10 mouse cellular contexts compared by ENCODE assay signal in genomic region chr3:9580952-9581798, GRCm38 (mm10). TPM values are rescaled to one million over a fixed set of nuclear protein-coding genes. Genes with fewer than 3 reads are reported as not detected.
DNase-seq lines count a peak whose midpoint lies in the region; ATAC-seq and TF ChIP-seq lines count a peak whose summit lies in the region.
"Had no signal": no experiment of that assay in that cellular context is flagged by ENCODE, and none has a peak within 500 bp of the region (broad histone marks: within the 10 kb centered on the region; RNA-seq: fewer than 3 reads in every experiment).

No protein-coding gene starts in this region.

- peak; percentile 74 for ATAC-seq in heart, embryonic 16.5 days (replicated peaks; ENCODE audit: extremely low read depth, insufficient read depth, low FRiP score)
- ATAC-seq in lung, postnatal 0 days, result peak; percentile 79
- ATAC-seq in forebrain, embryonic 11.5 days (replicated peaks; ENCODE audit: low FRiP score), result no peak

- no peaks in the 10 kb centered on the region for H3K27me3 ChIP-seq in heart, embryonic 10.5 days (ENCODE audit: insufficient read depth, poor library complexity, severe bottlenecking)
- no peaks in the 10 kb centered on the region for H3K27me3 ChIP-seq in heart, embryonic 16.5 days (ENCODE audit: control insufficient read depth, insufficient read depth, low read length)
- H3K27me3 ChIP-seq in lung, postnatal 0 days (replicated peaks; ENCODE audit: insufficient read depth, low read length), result no peaks in the 10 kb centered on the region
- H3K27me3 ChIP-seq in forebrain, embryonic 11.5 days (ENCODE audit: control insufficient read depth, insufficient read depth, low read length), result no peaks in the 10 kb centered on the region
- H3K27me3 ChIP-seq: hindbrain, embryonic 13.5 days had no signal

- peak overlapping the region; percentile 30; the same call in 1 of the 2 replicates for H3K9ac ChIP-seq in heart, embryonic 16.5 days (ENCODE audit: low read length)
- no peak overlapping the region for H3K9ac ChIP-seq in lung, postnatal 0 days (replicated peaks; ENCODE audit: low read depth)
- H3K9ac ChIP-seq in forebrain, embryonic 11.5 days (ENCODE audit: low read length), result no peak overlapping the region
- H3K9ac ChIP-seq: hindbrain, embryonic 13.5 days had no signal

- H3K9me3 ChIP-seq in heart, embryonic 10.5 days, result no peaks in the 10 kb centered on the region
- H3K9me3 ChIP-seq in heart, embryonic 16.5 days (replicated peaks; ENCODE audit: control insufficient read depth, low read length), result no peaks in the 10 kb centered on the region
- H3K9me3 ChIP-seq in lung, postnatal 0 days (ENCODE audit: low read length), result no peaks in the 10 kb centered on the region
- H3K9me3 ChIP-seq in forebrain, embryonic 11.5 days (ENCODE audit: control insufficient read depth, low read length), result no peaks in the 10 kb centered on the region; the same call in 1 of the 2 replicates
- H3K9me3 ChIP-seq: hindbrain, embryonic 13.5 days had no signal

- H3K4me3 ChIP-seq in heart, embryonic 10.5 days, result no peak overlapping the region
- 0 out of 2 replicates have a peak overlapping the region, but pooled peaks have one; percentile 14 for H3K4me3 ChIP-seq in heart, embryonic 16.5 days (ENCODE audit: low read length)
- no peak overlapping the region for H3K4me3 ChIP-seq in lung, postnatal 0 days (ENCODE audit: low read depth, low read length)
- H3K4me3 ChIP-seq in forebrain, embryonic 11.5 days (ENCODE audit: low read depth, low read length), result no peak overlapping the region
- H3K4me3 ChIP-seq: hindbrain, embryonic 13.5 days had no signal

- DNase-seq in heart, embryonic 10.5 days (ENCODE audit: low spot score), result peak; percentile 81
- no peak for DNase-seq in heart, postnatal 4 days
- peak; percentile 43 for DNase-seq in 416B (ENCODE audit: low read depth)
- DNase-seq in lung, postnatal 0 days (ENCODE audit: low spot score), result peak; percentile 78
- no peak for DNase-seq in layer of hippocampus, postnatal 14 days (ENCODE audit: low spot score in 2 of 2)
- no peak for DNase-seq in forebrain, embryonic 11.5 days (ENCODE audit: low spot score)
- no peak for DNase-seq in frontal cortex, postnatal 14 days (ENCODE audit: low spot score in 2 of 2)
- DNase-seq: right cerebral cortex, postnatal 4 days had no signal

- peaks cover 35% of the 10 kb centered on the region for H3K4me1 ChIP-seq in heart, embryonic 10.5 days
- H3K4me1 ChIP-seq in heart, embryonic 16.5 days (ENCODE audit: control insufficient read depth, insufficient read depth, low read length), result peaks cover 43% of the 10 kb centered on the region
- H3K4me1 ChIP-seq in lung, postnatal 0 days (ENCODE audit: insufficient read depth, low read depth, low read length), result peaks cover 15% of the 10 kb centered on the region; the same call in 1 of the 2 replicates
- no peaks in the 10 kb centered on the region; the same call in 1 of the 2 replicates for H3K4me1 ChIP-seq in forebrain, embryonic 11.5 days (replicated peaks; ENCODE audit: control insufficient read depth, insufficient read depth, low read length)

- 86% methylated on average over 14 of the region's 14 CpGs for WGBS in heart, embryonic 10.5 days
- 48% methylated on average over 14 of the region's 14 CpGs for WGBS in heart, embryonic 16.5 days
- WGBS in lung, postnatal 0 days, result 62% methylated on average over 14 of the region's 14 CpGs
- 94% methylated on average over 14 of the region's 14 CpGs for whole genome bisulfite sequencing in forebrain, embryonic 11.5 days

- no peaks in the 10 kb centered on the region for H3K36me3 ChIP-seq in heart, embryonic 10.5 days
- no peaks in the 10 kb centered on the region for H3K36me3 ChIP-seq in heart, embryonic 16.5 days (ENCODE audit: control insufficient read depth, insufficient read depth)
- H3K36me3 ChIP-seq in lung, postnatal 0 days (ENCODE audit: insufficient read depth, low read length), result no peaks in the 10 kb centered on the region
- no peaks in the 10 kb centered on the region for H3K36me3 ChIP-seq in forebrain, embryonic 11.5 days (ENCODE audit: control insufficient read depth, insufficient read depth, low read length)
- H3K36me3 ChIP-seq: hindbrain, embryonic 13.5 days had no signal

- peak overlapping the region; percentile 61 for H3K4me2 ChIP-seq in heart, embryonic 16.5 days (ENCODE audit: low read depth, low read length)
- no peak overlapping the region for H3K4me2 ChIP-seq in lung, postnatal 0 days (replicated peaks; ENCODE audit: low read depth, low read length)
- H3K4me2 ChIP-seq in forebrain, embryonic 11.5 days (ENCODE audit: low read depth, low read length, severe bottlenecking), result no peak overlapping the region
- H3K4me2 ChIP-seq: hindbrain, embryonic 13.5 days had no signal

- no peak; the same call in 1 of the 2 replicates for TF ChIP-seq EP300 in lung, postnatal 0 days (IDR thresholded peaks at IDR 0.05)

- TF ChIP-seq CTCF in lung, postnatal 0 days (IDR thresholded peaks at IDR 0.05), result no peak

- no peak overlapping the region for H3K27ac ChIP-seq in heart, embryonic 10.5 days
- H3K27ac ChIP-seq in heart, embryonic 16.5 days (ENCODE audit: low read length), result peak overlapping the region; percentile 70
- H3K27ac ChIP-seq in lung, postnatal 0 days (ENCODE audit: low read length), result no peak overlapping the region
- no peak overlapping the region for H3K27ac ChIP-seq in forebrain, embryonic 11.5 days (ENCODE audit: low read depth, low read length)
- H3K27ac ChIP-seq: hindbrain, embryonic 13.5 days had no signal

RNA-seq across cellular contexts. Expression of gene Zfp704, which starts 28.7 kb away (rescaled TPM):
- 6.1 and 7.2 TPM in 2 replicates for polyA plus RNA-seq in heart, embryonic 10.5 days (2016; fragmentation: Nextera tagmentation; extraction: Ambion mirVana)
- total RNA-seq in heart, postnatal 4 days (2021), result 10 to 100 TPM; 36.9 to 38.6 TPM
- 6.0 and 6.4 TPM in 2 replicates for polyA plus RNA-seq in heart, embryonic 16.5 days (2015; fragmentation: Nextera tagmentation; extraction: Ambion mirVana)
- 5.9 and 7.7 TPM in 2 replicates for polyA plus RNA-seq in lung, postnatal 0 days (2015; fragmentation: Nextera tagmentation; extraction: Ambion mirVana)
- total RNA-seq in layer of hippocampus, postnatal 14 days (2021), result 10 to 100 TPM; 38.3 to 38.9 TPM
- polyA plus RNA-seq in forebrain, embryonic 11.5 days (2014; fragmentation: Nextera tagmentation; extraction: Ambion mirVana), result 7.8 and 8.1 TPM in 2 replicates

Comparison
In these comparisons a context has a peak if more than half of its experiments do, and no peak if none do; other contexts are left out.
1. DNase-seq: peak in heart, embryonic 10.5 days (single experiment), 416B (single experiment) and lung, postnatal 0 days (single experiment); none in heart, postnatal 4 days (single experiment), layer of hippocampus, postnatal 14 days (0 of 2), forebrain, embryonic 11.5 days (single experiment) and frontal cortex, postnatal 14 days (0 of 2).